Mouse (Mus musculus) stomach, embryonic 14.5 days (tissue): Measurements from ENCODE around the gene Hdac1. TPM values are rescaled to one million over a fixed set of nuclear protein-coding genes. Genes with fewer than 3 reads are reported as not detected.
A peak's percentile ranks its signal among the peaks of the same experiment; 100 is the strongest.

Experiments
- ATAC-seq: fragments of 200-750 bp; cut with Nextera tagmentation; 2 replicates; pipeline ENCODE4 v1.8.0; 2017; ENCODE audit warnings: low read depth, moderate TSS enrichment; ENCODE audit not compliant: insufficient number of reproducible peaks, insufficient read depth, low FRiP score
- H3K27ac ChIP-seq: fragments of 300-500 bp; sonication (generic); 2 replicates; pipeline ENCODE4 v1.5.1; 2014; ENCODE audit warnings: mild to moderate bottlenecking, low read length, moderate library complexity, mixed read lengths
- H3K27me3 ChIP-seq: fragments of 300-500 bp; sonication (generic); 2 replicates; pipeline ENCODE4 v1.6.1; 2014; ENCODE audit warnings: low read length, control low read depth, mixed read lengths; ENCODE audit not compliant: control insufficient read depth, insufficient read depth
- H3K36me3 ChIP-seq: fragments of 300-500 bp; sonication (generic); 2 replicates; pipeline ENCODE4 v1.6.1; 2014; ENCODE audit warnings: mild to moderate bottlenecking, control low read depth, low read length, moderate library complexity, mixed read lengths; ENCODE audit not compliant: control insufficient read depth, insufficient read depth
- H3K4me1 ChIP-seq: fragments of 300-500 bp; sonication (generic); 2 replicates; pipeline ENCODE4 v1.6.1; 2014; ENCODE audit warnings: low read length, control low read depth, mixed read lengths; ENCODE audit not compliant: control insufficient read depth, insufficient read depth
- H3K4me2 ChIP-seq: fragments of 300-500 bp; sonication (generic); replicated peaks from 2 replicates; pipeline ENCODE4 v1.6.1; 2014; ENCODE audit warnings: low read depth, low read length, control low read depth
- H3K4me3 ChIP-seq: fragments of 300-500 bp; sonication (generic); 2 replicates; pipeline ENCODE4 v1.5.1; 2014; ENCODE audit warnings: low read depth, low read length, control low read depth
- H3K9ac ChIP-seq: fragments of 300-500 bp; sonication (generic); replicated peaks from 2 replicates; pipeline ENCODE4 v1.6.1; 2014; ENCODE audit warnings: low read depth, mild to moderate bottlenecking, control low read depth, low read length, moderate library complexity, mixed read lengths
- H3K9me3 ChIP-seq: fragments of 300-500 bp; sonication (generic); 2 replicates; pipeline ENCODE4 v1.6.1; 2016; ENCODE audit warnings: low read depth, low read length, control low read depth; ENCODE audit not compliant: control insufficient read depth
- WGBS: fragments of 180-500 bp; shearing (Covaris S2); extraction: QIAGEN DNeasy Blood & Tissue Kit; methylation state at CpG from one replicate; pipeline ENCODE4 v1.1.7; 2014; 5-methylcytosine and 5-hydroxymethylcytosine counted together
- polyA plus RNA-seq: library from polyadenylated mRNA; unstranded; fragments of >200 nt; fragmentation: Nextera tagmentation; extraction: Ambion mirVana; gene quantifications from 2 replicates; pipeline ENCODE4 v1.2.1, GENCODE M21; 2014

Gene Hdac1
- 210 and 217 TPM in 2 replicates for polyA plus RNA-seq

DNA sequence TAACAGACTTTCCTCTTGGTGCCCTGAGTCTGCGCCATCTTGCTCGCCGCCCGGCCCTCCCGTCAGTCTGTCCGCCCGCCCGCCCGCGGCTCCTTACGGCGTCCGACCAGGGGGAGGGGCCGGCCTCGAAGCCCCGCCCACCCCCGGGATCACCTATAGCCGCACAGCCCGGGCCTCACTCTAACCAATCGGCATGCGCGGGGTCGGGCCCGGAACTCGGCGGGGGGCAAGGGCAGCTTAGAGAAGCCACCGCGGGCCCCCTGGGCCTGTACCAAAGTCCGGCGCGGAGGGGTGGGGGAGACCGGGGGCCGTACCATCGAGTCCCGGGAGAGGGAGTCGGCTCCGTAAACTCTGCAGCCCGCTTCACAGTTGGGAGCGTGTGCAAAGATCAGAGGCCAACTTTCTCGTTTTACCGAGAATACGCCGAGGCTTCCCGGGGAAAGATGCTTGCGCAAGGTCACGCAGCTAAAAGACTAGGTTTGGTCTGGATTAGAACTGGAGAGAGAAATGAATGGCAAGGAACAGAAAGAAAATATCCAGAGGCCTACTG is at the start of gene Hdac1:
TSS of gene Hdac1 (minus strand) at position 122 of the 550 bp plus-strand sequence.
- peaks cover 9% of the 10 kb centered on the region for H3K4me1 ChIP-seq
- H3K27ac ChIP-seq = peak within 1 kb of the TSS; percentile 70
- peak within 1 kb of the TSS; percentile 83 for H3K4me2 ChIP-seq
- WGBS = 2% methylated on average over 44 of the region's 46 CpGs
- H3K36me3 ChIP-seq = no peaks in the 10 kb centered on the region; the same call in 1 of the 2 replicates
- H3K9me3 ChIP-seq = no peaks in the 10 kb centered on the region
- H3K4me3 ChIP-seq = peak within 1 kb of the TSS; percentile 94
- ATAC-seq = peak; percentile 100
- peak within 1 kb of the TSS; percentile 84 for H3K9ac ChIP-seq
- H3K27me3 ChIP-seq = no peaks in the 10 kb centered on the region

DNA sequence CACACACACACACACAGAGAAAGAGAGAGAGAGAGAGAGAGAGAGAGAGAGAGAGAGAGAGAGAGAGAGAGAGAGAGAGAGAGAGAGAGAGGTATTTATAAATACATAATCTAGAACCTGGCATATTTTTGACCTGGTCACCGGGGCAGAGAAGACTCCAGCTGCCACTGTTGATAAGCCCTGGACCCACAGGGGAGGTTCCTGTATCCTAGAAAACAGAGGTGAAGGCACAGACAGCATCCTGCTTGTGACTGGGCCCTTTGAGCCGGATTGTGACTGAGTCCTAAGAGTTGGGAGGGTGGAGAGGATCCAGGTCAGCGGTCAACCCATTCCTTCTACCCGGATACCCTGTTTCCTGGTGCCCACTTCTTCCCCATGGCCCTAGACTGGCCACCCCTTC is 46.4 kb upstream of the Hdac1 start:
- no peak overlapping the region for H3K4me2 ChIP-seq
- peaks cover 27% of the 10 kb centered on the region for H3K36me3 ChIP-seq
- H3K27ac ChIP-seq = no peak overlapping the region
- ATAC-seq = no peak
- H3K9ac ChIP-seq = no peak overlapping the region
- no peaks in the 10 kb centered on the region for H3K9me3 ChIP-seq
- 0 out of 2 replicates have a peak, but pooled peaks cover 5% of the 10 kb centered on the region for H3K4me1 ChIP-seq
- H3K4me3 ChIP-seq = no peak overlapping the region
- 77% methylated on average over 4 of the region's 4 CpGs for WGBS
- no peaks in the 10 kb centered on the region for H3K27me3 ChIP-seq

DNA sequence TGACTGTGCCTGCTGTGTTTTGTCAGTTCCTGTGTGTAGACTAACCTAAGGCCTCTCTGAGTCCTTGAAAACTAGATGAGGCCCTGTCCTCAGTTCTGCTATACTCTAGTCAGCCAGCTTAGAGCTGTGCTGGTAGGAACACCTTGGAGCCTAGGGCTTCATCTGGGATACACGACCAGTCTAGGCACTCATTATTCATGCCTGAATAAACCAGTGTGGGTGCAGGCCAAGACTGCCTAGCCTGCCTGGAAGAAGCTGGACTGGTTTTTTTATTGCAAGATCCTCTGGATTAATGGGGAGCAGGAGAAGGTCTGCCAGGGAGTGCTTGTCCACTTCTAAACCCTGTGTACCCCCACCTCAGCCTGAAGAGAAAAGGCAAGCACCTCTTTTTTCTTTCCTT is 44.4 kb upstream of the Hdac1 start:
- H3K4me3 ChIP-seq = no peak overlapping the region
- WGBS = 41% methylated on average over 1 of the region's 1 CpGs
- H3K27me3 ChIP-seq = no peaks in the 10 kb centered on the region
- peaks cover 9% of the 10 kb centered on the region for H3K36me3 ChIP-seq
- no peaks in the 10 kb centered on the region for H3K9me3 ChIP-seq
- no peak overlapping the region for H3K27ac ChIP-seq
- ATAC-seq = no peak
- 0 out of 2 replicates have a peak, but pooled peaks cover 5% of the 10 kb centered on the region for H3K4me1 ChIP-seq
- no peak overlapping the region for H3K9ac ChIP-seq
- H3K4me2 ChIP-seq = no peak overlapping the region

DNA sequence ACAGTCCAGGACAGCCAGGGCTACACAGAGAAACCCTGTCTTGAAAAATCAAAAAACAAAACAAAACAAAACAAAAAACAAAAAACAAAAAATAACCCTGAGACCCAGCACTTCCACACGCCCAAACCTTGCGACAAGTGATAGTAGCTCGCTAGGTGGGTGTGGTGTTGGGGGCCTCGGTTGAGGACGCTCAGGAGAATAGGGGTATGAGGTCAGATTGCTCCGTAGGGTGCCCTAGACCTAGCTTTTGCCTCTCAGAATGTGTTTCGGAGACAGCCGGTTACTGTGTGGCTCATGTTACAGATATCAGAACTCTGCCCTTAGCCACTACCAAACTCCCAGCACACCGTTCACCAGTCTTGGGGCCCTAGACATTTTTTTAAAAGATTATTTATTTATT is 43.3 kb upstream of the Hdac1 start:
- H3K27me3 ChIP-seq = no peaks in the 10 kb centered on the region
- H3K4me1 ChIP-seq = 0 out of 2 replicates have a peak, but pooled peaks cover 5% of the 10 kb centered on the region
- no peak for ATAC-seq
- H3K4me3 ChIP-seq = no peak overlapping the region
- H3K4me2 ChIP-seq = no peak overlapping the region; the same call in 1 of the 2 replicates
- no peak overlapping the region for H3K27ac ChIP-seq
- no peak overlapping the region for H3K9ac ChIP-seq
- no peaks in the 10 kb centered on the region for H3K9me3 ChIP-seq
- WGBS = 77% methylated on average over 9 of the region's 9 CpGs
- H3K36me3 ChIP-seq = no peaks in the 10 kb centered on the region

DNA sequence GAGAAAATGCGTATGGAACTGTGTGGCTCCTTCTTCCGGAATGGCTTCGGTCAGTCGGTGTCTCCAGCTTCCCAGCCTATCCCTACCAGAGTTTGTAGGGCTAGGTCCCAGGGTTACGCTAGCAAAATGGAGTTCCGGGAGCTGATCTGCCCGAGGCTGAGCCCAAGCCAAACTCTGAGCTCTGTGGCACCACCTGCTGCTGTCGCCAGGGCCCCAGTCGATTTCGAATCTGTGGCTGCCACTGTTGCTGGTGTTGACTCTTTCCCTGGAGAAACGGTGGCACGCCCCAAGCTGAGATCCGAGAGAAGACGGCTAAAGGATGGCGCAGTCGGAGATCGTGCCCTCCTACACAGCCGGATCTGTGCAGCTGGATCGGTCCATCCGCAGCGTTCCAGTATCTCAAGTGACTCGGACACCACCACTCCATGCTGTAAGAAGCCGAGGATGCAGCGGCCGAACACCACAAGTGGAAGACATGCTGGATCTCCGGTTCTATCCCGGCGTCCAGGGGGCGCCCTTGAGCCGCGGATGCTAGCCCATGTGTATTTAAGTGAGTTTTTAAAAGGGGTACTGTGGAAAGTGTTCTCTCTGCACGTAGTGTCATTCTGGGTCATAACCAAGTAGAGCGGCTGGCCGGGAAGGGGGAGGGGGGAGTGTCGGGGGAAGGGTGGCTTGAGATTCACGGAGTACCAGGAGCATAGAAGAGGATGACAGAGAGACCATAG is 42.5 kb upstream of the Hdac1 start:
- Histone ChIP-seq H3K4me1 (0 out of 2 replicates have a peak, but pooled peaks cover 5% of the 10 kb centered on the region), H3K27me3 (no peaks in the 10 kb centered on the region), H3K36me3 (no peaks in the 10 kb centered on the region), H3K9me3 (no peaks in the 10 kb centered on the region), H3K9ac (peak overlapping the region; percentile 28), H3K4me3 (peak overlapping the region; percentile 36), H3K27ac (peak overlapping the region; percentile 55), H3K4me2 (peak overlapping the region; percentile 52)
- ATAC-seq = peak; percentile 83
- 2% methylated on average over 36 of the region's 36 CpGs for WGBS

DNA sequence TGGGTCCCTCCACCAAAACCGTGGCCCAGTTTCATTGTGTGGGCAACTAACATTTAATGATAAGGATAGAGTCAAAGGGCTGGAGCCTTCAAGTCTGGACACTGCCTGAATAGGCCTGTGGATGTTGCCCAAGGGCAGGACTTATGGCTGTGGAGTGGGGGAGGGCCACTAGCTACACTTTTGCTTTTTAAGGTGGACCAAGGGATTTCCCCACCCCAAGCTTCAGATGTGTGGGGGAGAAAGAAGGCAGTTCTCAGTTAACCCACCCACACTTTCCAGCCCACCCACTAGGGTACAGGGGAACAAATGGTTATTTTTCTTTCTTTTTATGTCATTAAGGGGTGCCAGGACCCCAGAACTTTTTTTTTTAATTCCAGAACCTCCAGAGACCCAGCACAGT is 41.9 kb upstream of the Hdac1 start:
- Histone ChIP-seq H3K36me3 (no peaks in the 10 kb centered on the region), H3K9ac (0 out of 2 replicates have a peak overlapping the region, but pooled peaks have one; percentile 28), H3K27me3 (no peaks in the 10 kb centered on the region), H3K4me3 (peak overlapping the region; percentile 36), H3K27ac (peak overlapping the region; percentile 55), H3K9me3 (no peaks in the 10 kb centered on the region), H3K4me2 (peak overlapping the region; percentile 52), H3K4me1 (0 out of 2 replicates have a peak, but pooled peaks cover 5% of the 10 kb centered on the region)
- 71% methylated on average over 1 of the region's 1 CpGs for WGBS
- ATAC-seq = no peak

DNA sequence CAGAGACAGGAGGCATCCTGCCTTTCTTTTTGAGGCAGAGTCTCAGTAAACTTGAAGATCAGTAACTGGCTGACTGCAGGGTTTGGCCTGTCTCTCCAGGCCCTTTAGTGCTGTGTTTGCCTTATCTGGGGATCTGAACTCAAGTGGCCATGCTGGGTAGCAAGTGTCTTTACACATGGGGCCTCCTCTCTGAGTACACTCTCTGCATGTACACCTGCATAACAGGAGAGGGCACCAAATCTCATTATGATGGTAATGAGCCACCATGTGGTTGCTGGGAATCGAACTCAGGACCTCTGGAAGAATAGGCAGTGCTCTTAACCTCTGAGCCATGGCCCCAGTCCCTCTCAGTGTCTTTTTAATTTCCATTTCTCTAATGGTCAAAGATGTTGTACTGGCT is 39.7 kb upstream of the Hdac1 start:
- Histone ChIP-seq H3K9ac (no peak overlapping the region), H3K27me3 (no peaks in the 10 kb centered on the region), H3K9me3 (no peaks in the 10 kb centered on the region), H3K4me3 (no peak overlapping the region), H3K4me1 (0 out of 2 replicates have a peak, but pooled peaks cover 5% of the 10 kb centered on the region), H3K27ac (no peak overlapping the region), H3K4me2 (no peak overlapping the region), H3K36me3 (no peaks in the 10 kb centered on the region)
- WGBS = 95% methylated on average over 1 of the region's 1 CpGs
- ATAC-seq = no peak

DNA sequence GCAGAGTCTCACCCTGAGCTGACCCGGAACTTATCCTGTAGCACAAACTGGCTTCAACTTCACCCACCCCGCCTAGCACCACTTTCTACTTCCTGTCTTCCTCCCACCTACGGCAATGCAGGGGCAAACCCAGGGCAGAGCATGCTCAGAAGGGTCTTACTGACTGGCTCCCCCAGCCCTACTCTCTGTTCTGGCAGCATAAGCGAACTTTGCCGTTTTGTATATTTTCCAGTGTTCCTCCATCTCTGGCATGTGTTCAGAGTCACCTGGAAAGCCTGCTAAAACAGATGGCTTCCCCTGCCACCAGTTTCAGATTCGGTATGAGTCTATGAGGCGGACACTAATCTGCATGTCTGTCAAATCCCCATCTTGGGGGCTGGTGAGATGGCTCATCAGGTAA is 37.8 kb upstream of the Hdac1 start:
- H3K4me1 ChIP-seq = 0 out of 2 replicates have a peak, but pooled peaks cover 7% of the 10 kb centered on the region
- no peak overlapping the region for H3K27ac ChIP-seq
- no peaks in the 10 kb centered on the region for H3K27me3 ChIP-seq
- no peak for ATAC-seq
- 66% methylated on average over 7 of the region's 7 CpGs for WGBS
- no peak overlapping the region for H3K4me2 ChIP-seq
- no peak overlapping the region for H3K4me3 ChIP-seq
- H3K9me3 ChIP-seq = no peaks in the 10 kb centered on the region
- H3K36me3 ChIP-seq = no peaks in the 10 kb centered on the region
- no peak overlapping the region for H3K9ac ChIP-seq
